Mouse (Mus musculus): ENCODE measurements around the gene Lrrc29. TPM values are rescaled to one million over a fixed set of nuclear protein-coding genes. Genes with fewer than 3 reads are reported as not detected.

Lrrc29 gene
- polyA plus RNA-seq, 1 experiment from 2014 or later: 1.3 TPM

DNA sequence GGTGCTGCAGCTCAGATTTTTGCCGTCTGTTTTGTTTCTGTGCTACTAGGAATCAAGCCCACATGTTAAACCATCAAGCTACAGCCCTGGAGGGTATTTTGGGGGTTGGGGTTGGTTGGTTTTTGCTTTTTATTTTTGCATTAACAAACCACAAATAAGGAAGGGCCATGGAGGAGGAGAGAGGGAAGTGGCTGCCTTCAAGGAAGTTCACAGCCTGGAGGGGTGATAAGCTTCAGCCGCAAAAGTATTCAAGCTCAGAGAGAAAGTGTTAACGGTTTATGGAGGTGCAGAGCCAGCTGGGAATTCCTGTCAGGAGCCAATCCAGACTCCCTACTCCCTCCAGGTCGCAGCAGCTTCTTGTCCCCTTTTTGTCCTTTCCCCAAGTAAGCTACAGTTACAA is 12.9 kb upstream of the Lrrc29 start:
- no peaks in the 10 kb centered on the region for H3K36me3 ChIP-seq (ENCODE audit: control insufficient read depth, insufficient read depth, low read length)
- no peaks in the 10 kb centered on the region for H3K9me3 ChIP-seq (ENCODE audit: control insufficient read depth, low read length)
- no peak overlapping the region for H3K4me3 ChIP-seq (ENCODE audit: low read depth, low read length)
- no peaks in the 10 kb centered on the region for H3K27me3 ChIP-seq (ENCODE audit: control insufficient read depth, insufficient read depth, low read length)
- DNase-seq (ENCODE audit: low spot score): no peak
- no peaks in the 10 kb centered on the region for H3K4me1 ChIP-seq (ENCODE audit: control insufficient read depth, insufficient read depth, low read length)
- ATAC-seq (ENCODE audit: insufficient read depth, low FRiP score, low TSS enrichment): no peak
- 50% methylated on average over 4 of the region's 4 CpGs for WGBS
- H3K9ac ChIP-seq (ENCODE audit: low read length): no peak overlapping the region
- no peak overlapping the region for H3K27ac ChIP-seq (ENCODE audit: low read depth, low read length)
- H3K4me2 ChIP-seq (ENCODE audit: low read depth): no peak overlapping the region

DNA sequence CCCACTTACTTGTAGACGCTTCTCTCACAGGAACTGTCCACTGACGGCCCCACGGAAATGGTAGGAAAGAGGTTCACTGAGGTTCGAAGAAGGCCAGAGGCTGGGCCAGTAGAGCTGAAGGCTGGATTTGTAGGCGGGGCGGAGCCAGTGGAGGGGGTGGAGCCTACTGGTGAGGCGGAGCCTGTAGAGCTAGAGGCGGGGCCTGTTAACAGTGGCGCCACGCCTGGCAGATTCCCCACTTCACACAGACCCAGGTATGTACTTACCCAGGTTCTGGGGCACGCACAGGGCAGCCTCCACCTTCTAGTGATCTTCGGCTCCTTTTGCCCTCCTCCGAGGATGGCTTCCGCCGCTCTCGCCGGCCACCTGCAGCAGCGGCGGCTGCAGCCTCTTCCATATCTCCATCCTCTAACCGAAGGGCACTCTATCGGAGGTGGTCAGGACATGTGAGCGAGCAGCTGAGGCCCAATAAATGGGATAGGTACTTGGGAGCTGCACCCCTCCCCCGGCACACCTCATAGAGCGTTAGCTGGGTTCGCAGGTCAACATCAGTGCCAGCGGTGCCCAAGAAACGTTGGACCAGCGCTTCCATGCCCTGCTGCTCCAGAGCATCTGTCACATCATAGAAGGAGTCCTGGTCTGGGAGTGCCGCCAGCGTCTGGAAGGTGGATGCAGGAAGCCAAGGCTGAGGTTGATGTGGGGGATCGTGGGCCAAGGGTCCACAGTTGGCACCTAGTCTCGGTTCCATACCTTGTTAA is 10.5 kb upstream of the Lrrc29 start:
- DNase-seq (ENCODE audit: low spot score) (no peak), ATAC-seq (ENCODE audit: insufficient read depth, low FRiP score, low TSS enrichment) (0 out of 2 replicates have a peak, but pooled peaks have one; percentile 16)
- no peak overlapping the region for H3K27ac ChIP-seq (ENCODE audit: low read depth, low read length)
- H3K36me3 ChIP-seq (ENCODE audit: control insufficient read depth, insufficient read depth, low read length): no peaks in the 10 kb centered on the region
- H3K9ac ChIP-seq (ENCODE audit: low read length): no peak overlapping the region
- no peaks in the 10 kb centered on the region for H3K9me3 ChIP-seq (ENCODE audit: control insufficient read depth, low read length)
- H3K4me2 ChIP-seq (ENCODE audit: low read depth): no peak overlapping the region
- WGBS: 45% methylated on average over 29 of the region's 32 CpGs
- no peak overlapping the region for H3K4me3 ChIP-seq (ENCODE audit: low read depth, low read length)
- no peaks in the 10 kb centered on the region for H3K27me3 ChIP-seq (ENCODE audit: control insufficient read depth, insufficient read depth, low read length)
- H3K4me1 ChIP-seq (ENCODE audit: control insufficient read depth, insufficient read depth, low read length): no peaks in the 10 kb centered on the region

DNA sequence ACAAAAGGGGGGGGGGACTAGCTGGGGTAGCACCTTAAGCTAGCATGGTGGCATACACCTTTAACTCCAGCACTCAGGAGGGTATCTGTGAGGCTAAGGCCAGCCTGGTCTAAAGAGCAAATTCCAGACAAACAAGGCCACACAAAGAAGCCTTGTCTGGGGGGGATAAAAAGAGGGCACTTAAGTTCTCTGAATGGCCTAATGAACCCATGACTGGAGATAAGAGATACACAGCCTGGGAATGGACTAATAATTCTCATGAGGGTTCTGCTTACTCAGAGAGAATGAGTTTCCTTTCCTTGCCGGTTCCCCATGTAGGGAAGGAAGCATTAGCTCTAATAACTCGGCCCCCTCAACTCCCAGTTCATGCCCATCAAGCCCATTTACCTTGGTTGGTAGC is 6.4 kb upstream of the Lrrc29 start:
- DNase-seq (ENCODE audit: low spot score): no peak

DNA sequence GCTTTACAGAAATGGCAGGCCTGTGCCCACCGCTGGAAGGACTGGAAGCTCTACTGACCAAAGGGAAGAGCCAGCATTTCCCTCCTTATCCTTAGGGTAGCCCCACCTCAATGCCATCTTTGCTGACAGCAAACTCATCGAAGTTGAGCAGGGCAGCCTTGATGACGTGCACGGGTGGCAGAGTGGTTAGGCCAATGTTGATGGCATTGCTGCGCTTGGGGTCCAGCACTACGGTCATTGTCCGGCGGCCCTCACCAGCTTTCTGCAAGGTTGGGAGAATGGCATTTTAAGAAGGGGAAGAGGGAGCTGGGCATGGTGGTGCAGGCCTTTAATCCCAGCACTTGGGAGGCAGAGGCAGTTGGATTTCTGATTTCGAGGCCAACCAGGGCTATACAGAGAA is 5.9 kb upstream of the Lrrc29 start:
- H3K4me2 ChIP-seq (ENCODE audit: low read depth): no peak overlapping the region
- DNase-seq (ENCODE audit: low spot score) (no peak), ATAC-seq (ENCODE audit: insufficient read depth, low FRiP score, low TSS enrichment) (no peak)
- peaks cover 19% of the 10 kb centered on the region for H3K36me3 ChIP-seq (ENCODE audit: control insufficient read depth, insufficient read depth, low read length)
- no peak overlapping the region for H3K9ac ChIP-seq (ENCODE audit: low read length)
- 91% methylated on average over 9 of the region's 9 CpGs for WGBS
- no peaks in the 10 kb centered on the region for H3K9me3 ChIP-seq (ENCODE audit: control insufficient read depth, low read length)
- H3K4me3 ChIP-seq (ENCODE audit: low read depth, low read length): no peak overlapping the region
- H3K4me1 ChIP-seq (ENCODE audit: control insufficient read depth, insufficient read depth, low read length): peaks cover 5% of the 10 kb centered on the region; the same call in 1 of the 2 replicates
- H3K27me3 ChIP-seq (ENCODE audit: control insufficient read depth, insufficient read depth, low read length): no peaks in the 10 kb centered on the region
- H3K27ac ChIP-seq (ENCODE audit: low read depth, low read length): no peak overlapping the region

More for the DNA sequence above, 6.4 kb upstream of the Lrrc29 start:
- Histone ChIP-seq H3K27me3 (ENCODE audit: control insufficient read depth, insufficient read depth, low read length) (no peaks in the 10 kb centered on the region), H3K9ac (ENCODE audit: low read length) (no peak overlapping the region), H3K4me2 (ENCODE audit: low read depth) (no peak overlapping the region), H3K4me3 (ENCODE audit: low read depth, low read length) (no peak overlapping the region), H3K9me3 (ENCODE audit: control insufficient read depth, low read length) (no peaks in the 10 kb centered on the region), H3K36me3 (ENCODE audit: control insufficient read depth, insufficient read depth, low read length) (peaks cover 19% of the 10 kb centered on the region), H3K4me1 (ENCODE audit: control insufficient read depth, insufficient read depth, low read length) (no peaks in the 10 kb centered on the region), H3K27ac (ENCODE audit: low read depth, low read length) (no peak overlapping the region)
- ATAC-seq (ENCODE audit: insufficient read depth, low FRiP score, low TSS enrichment): no peak
- WGBS: 74% methylated on average over 2 of the region's 2 CpGs

DNA sequence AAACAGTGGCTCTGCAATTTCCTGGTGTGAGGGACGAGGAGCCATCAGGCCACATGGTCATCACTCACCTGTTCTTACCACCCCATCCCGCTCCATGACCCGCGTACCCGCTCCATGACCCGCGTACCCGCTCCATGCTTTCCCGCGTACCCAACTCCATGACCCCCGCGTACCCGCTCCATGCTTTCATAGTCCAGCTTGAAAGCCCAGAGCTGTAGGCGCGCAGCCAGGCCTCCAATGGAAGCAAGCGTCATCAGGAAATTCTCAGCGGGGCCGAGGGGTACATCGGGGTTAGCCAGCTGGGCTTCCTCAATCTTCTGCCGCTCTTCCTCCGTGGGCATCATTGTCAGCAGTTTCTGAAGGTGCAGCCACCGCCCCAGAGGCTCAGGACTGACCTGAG is 5.4 kb upstream of the Lrrc29 start:
- ATAC-seq (ENCODE audit: insufficient read depth, low FRiP score, low TSS enrichment) (no peak), DNase-seq (ENCODE audit: low spot score) (no peak)
- no peaks in the 10 kb centered on the region for H3K9me3 ChIP-seq (ENCODE audit: control insufficient read depth, low read length)
- no peak overlapping the region for H3K27ac ChIP-seq (ENCODE audit: low read depth, low read length)
- no peak overlapping the region for H3K4me3 ChIP-seq (ENCODE audit: low read depth, low read length)
- peaks cover 5% of the 10 kb centered on the region; the same call in 1 of the 2 replicates for H3K4me1 ChIP-seq (ENCODE audit: control insufficient read depth, insufficient read depth, low read length)
- WGBS: 95% methylated on average over 22 of the region's 22 CpGs
- no peak overlapping the region for H3K9ac ChIP-seq (ENCODE audit: low read length)
- H3K4me2 ChIP-seq (ENCODE audit: low read depth): no peak overlapping the region
- H3K36me3 ChIP-seq (ENCODE audit: control insufficient read depth, insufficient read depth, low read length): peaks cover 19% of the 10 kb centered on the region
- H3K27me3 ChIP-seq (ENCODE audit: control insufficient read depth, insufficient read depth, low read length): no peaks in the 10 kb centered on the region

DNA sequence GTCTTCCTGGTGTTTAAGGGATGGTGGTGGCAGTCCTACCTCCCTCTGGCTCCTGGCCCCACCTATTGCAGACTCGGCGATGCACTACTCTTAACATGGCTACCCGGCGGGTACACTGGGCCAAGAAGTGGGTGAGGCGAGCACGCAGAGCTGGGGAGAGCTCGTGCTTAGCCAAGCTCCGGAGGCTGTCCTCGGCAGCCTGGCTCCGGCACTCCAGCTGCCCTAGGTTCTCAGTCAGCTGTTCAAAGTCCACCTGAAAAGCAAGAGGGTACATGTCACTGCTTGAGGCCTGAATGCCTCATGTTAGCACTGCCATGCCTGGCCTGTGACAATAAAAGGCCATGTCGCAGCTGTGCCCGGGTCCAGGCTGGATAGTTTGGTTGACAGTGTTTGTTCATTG is 4.2 kb upstream of the Lrrc29 start:
- no peak for ATAC-seq (ENCODE audit: insufficient read depth, low FRiP score, low TSS enrichment)
- Histone ChIP-seq H3K4me1 (ENCODE audit: control insufficient read depth, insufficient read depth, low read length) (peaks cover 6% of the 10 kb centered on the region), H3K4me2 (ENCODE audit: low read depth) (no peak overlapping the region), H3K36me3 (ENCODE audit: control insufficient read depth, insufficient read depth, low read length) (peaks cover 19% of the 10 kb centered on the region), H3K4me3 (ENCODE audit: low read depth, low read length) (no peak overlapping the region), H3K27me3 (ENCODE audit: control insufficient read depth, insufficient read depth, low read length) (no peaks in the 10 kb centered on the region), H3K9ac (ENCODE audit: low read length) (no peak overlapping the region), H3K27ac (ENCODE audit: low read depth, low read length) (no peak overlapping the region), H3K9me3 (ENCODE audit: control insufficient read depth, low read length) (no peaks in the 10 kb centered on the region)
- 92% methylated on average over 12 of the region's 12 CpGs for WGBS
- no peak for DNase-seq (ENCODE audit: low spot score)

DNA sequence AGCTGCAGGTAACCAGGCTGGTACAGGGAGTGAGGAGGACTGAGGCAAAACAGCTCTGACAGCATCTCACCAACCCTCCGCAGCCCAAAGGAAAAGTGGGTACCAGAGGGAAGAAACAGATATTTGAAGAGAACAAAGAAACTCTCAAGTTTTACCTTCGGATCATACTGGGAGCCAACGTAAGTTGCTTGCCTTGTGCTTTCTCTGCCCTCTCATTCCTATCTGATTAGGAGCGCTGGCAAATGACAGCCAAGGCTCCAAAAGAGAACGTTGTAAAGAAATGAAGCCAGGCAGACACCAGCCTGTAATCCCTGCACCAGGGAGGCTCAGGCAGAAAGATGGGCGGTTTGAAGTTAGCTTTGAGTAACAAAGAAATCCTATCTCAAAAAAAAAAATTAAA is 890 bp upstream of the Lrrc29 start:
- Histone ChIP-seq H3K36me3 (ENCODE audit: control insufficient read depth, insufficient read depth, low read length) (peaks cover 19% of the 10 kb centered on the region), H3K4me3 (ENCODE audit: low read depth, low read length) (peak overlapping the region; percentile 77), H3K27me3 (ENCODE audit: control insufficient read depth, insufficient read depth, low read length) (no peaks in the 10 kb centered on the region), H3K27ac (ENCODE audit: low read depth, low read length) (no peak overlapping the region), H3K9me3 (ENCODE audit: control insufficient read depth, low read length) (no peaks in the 10 kb centered on the region), H3K4me1 (ENCODE audit: control insufficient read depth, insufficient read depth, low read length) (peaks cover 9% of the 10 kb centered on the region), H3K4me2 (ENCODE audit: low read depth) (peak overlapping the region; percentile 87), H3K9ac (ENCODE audit: low read length) (peak overlapping the region; percentile 65)
- ATAC-seq (ENCODE audit: insufficient read depth, low FRiP score, low TSS enrichment) (0 out of 2 replicates have a peak, but pooled peaks have one; percentile 0), DNase-seq (ENCODE audit: low spot score) (no peak)
- 50% methylated on average over 6 of the region's 6 CpGs for WGBS

DNA sequence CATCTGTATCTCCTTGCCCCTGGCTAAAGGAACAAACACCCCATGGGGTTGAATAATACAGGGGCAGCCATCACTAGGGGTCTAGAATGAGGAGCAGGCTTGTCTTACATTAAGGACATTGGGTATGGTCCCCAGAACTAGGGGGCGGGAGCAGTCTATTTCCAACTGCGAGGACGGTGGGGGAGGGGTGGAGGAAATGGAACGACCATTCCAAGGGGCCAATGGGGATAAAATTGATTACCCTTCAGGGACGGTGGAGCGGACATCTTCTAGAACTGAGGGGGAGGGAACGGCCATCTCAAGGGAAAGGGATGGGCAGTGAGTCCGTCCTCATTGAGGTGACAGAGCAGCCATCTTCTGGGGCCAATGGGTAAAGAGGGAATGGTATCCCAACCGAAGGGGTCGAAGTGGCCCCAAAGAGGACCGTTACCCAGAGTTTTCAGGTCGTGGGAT is 411 bp downstream of the Lrrc29 start:
- ATAC-seq (ENCODE audit: insufficient read depth, low FRiP score, low TSS enrichment) (peak; percentile 63), DNase-seq (ENCODE audit: low spot score) (peak; percentile 67)
- H3K4me1 ChIP-seq (ENCODE audit: control insufficient read depth, insufficient read depth, low read length): peaks cover 9% of the 10 kb centered on the region
- H3K9ac ChIP-seq (ENCODE audit: low read length): peak overlapping the region; percentile 80
- no peaks in the 10 kb centered on the region for H3K27me3 ChIP-seq (ENCODE audit: control insufficient read depth, insufficient read depth, low read length)
- H3K9me3 ChIP-seq (ENCODE audit: control insufficient read depth, low read length): no peaks in the 10 kb centered on the region
- H3K4me3 ChIP-seq (ENCODE audit: low read depth, low read length): peak overlapping the region; percentile 77
- peaks cover 19% of the 10 kb centered on the region for H3K36me3 ChIP-seq (ENCODE audit: control insufficient read depth, insufficient read depth, low read length)
- WGBS: under 1% methylated on average over 12 of the region's 12 CpGs
- peak overlapping the region; percentile 76 for H3K4me2 ChIP-seq (ENCODE audit: low read depth)
- peak overlapping the region; percentile 84 for H3K27ac ChIP-seq (ENCODE audit: low read depth, low read length)

DNA sequence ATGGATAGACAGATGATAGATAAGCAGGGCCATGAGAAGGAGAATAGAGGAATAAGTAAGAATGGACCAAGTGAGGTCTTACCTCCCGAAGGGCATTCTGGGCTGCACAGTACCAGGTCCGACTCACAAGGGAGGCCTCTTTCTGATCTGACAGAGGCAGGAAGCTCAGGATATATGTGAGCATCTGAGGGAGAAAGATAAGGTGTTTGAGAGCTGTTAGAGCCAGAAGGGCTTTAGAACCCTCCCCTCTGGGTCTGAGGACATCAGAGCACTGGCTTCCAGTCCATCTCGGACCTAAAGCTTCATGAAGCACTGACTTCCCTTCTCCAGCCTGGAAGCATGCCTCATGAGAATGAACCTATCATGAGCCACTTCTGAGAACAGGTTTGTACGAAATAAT is 2.9 kb downstream of the Lrrc29 start:
- H3K4me2 ChIP-seq (ENCODE audit: low read depth): no peak overlapping the region
- 89% methylated on average over 4 of the region's 4 CpGs for WGBS
- peaks cover 9% of the 10 kb centered on the region for H3K4me1 ChIP-seq (ENCODE audit: control insufficient read depth, insufficient read depth, low read length)
- peaks cover 2% of the 10 kb centered on the region for H3K36me3 ChIP-seq (ENCODE audit: control insufficient read depth, insufficient read depth, low read length)
- H3K27me3 ChIP-seq (ENCODE audit: control insufficient read depth, insufficient read depth, low read length): no peaks in the 10 kb centered on the region
- ATAC-seq (ENCODE audit: insufficient read depth, low FRiP score, low TSS enrichment) (no peak), DNase-seq (ENCODE audit: low spot score) (no peak)
- H3K9ac ChIP-seq (ENCODE audit: low read length): no peak overlapping the region
- no peaks in the 10 kb centered on the region for H3K9me3 ChIP-seq (ENCODE audit: control insufficient read depth, low read length)
- H3K27ac ChIP-seq (ENCODE audit: low read depth, low read length): no peak overlapping the region
- no peak overlapping the region for H3K4me3 ChIP-seq (ENCODE audit: low read depth, low read length)
